Mouse (Mus musculus) adrenal gland, adult 18-20 months (tissue): Measurements from ENCODE around the gene 3110082I17Rik. TPM values are rescaled to one million over a fixed set of nuclear protein-coding genes. Genes with fewer than 3 reads are reported as not detected.

ENCODE experiments used
- DNase-seq, 2 experiments: peaks; one replicate each; pipeline ENCODE4 v3.0.0; 2021 to 2022; ENCODE audit warnings: low spot score in 2 of 2
- total RNA-seq, 2 experiments: library from RNA; stranded (reverse); gene quantifications; 1 replicate in 1 of 2; 2 replicates in 1 of 2; pipeline ENCODE4 v1.2.3; 2021

The 3110082I17Rik gene
- total RNA-seq, 2 experiments from 2014 or later = 8.0 to 8.4 TPM

DNA sequence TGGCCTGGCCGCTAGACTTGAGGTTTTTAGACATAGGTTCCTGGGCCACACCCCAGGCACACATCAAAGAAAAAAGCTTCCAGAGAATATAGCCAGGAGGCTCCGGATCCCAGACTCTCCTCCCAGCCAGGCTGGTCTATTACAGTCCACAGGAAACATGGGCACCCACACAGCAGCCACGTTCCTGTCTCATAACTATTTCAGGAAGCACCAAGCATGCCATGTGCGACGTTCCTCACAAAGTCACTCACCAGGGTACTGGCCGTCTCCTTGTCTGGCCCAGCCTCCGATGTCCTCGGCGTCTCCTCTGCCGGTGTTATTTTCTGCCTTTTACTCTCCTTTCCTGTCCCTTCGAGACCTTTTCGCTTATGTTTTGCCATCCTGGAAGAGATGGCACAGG lies 5.2 kb downstream of the 3110082I17Rik start:
- DNase-seq = no peak

DNA sequence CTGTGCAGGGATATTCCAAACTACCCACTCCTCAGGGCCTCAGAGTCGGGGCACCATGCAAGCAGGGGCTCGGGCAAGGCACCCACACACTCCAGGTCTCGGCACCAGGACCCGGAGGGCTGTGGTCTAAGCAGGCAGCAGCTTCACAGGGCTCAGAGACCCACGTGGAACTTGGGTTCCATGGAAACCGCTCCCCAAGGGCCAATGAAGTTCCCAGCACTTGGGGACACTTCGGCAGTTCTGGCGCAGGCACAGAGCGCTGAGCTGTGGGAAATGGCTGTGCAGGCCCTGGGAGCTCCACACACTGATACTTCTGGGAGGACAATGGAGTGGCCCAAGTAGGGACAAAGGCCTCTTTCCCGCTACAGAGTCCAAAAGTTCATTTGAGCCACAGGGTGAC lies 7.3 kb downstream of the 3110082I17Rik start:
- no peak for DNase-seq

DNA sequence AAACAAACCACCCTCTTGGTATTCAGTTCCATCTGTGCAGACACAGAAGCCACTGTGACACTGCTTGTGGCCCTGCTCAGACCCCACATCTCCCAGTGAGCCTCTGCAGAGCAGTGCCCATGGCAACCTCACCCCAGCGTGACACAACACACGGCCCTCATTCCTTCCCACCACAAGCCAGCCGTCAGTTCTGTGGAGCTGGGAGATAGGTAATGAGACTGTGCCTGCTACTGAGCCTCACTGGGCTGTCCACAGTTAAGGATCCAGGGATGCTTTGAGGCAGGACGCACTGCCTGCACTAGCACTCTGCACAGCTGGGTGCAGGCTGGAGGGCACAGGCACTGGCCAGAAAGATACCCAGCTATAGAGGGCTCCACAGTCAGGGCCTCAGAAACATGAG lies 10.4 kb downstream of the 3110082I17Rik start:
- no peak for DNase-seq

DNA sequence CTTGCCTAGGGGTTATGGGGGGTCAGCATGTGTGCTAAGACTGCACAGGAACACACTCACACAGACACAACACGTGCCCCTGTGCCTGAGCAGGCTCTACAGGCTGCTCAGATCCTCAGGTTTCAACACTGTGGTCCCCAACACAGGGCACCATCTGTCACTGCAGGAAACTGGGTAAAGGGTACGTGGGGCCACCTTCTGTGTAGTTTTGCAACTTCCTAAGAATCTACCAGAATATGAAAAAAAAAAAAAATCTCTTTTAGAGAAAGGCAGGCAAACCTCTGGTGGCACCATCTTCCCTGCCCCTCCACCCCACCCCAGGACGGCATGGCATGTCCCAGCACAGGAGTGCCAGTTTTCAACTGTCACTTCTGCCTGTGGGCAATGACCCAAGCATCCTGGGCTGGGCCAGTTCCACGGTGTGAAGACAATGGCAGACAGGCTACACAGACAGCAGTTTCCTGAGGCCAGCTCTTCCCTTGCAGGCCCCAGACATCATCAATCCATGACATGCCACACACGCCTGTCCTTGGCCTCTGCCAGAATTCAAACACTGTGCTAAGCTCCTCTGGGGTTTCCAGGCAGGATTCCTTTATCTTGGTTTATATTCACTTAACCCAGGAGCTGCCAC lies 11.1 kb downstream of the 3110082I17Rik start:
- peak; percentile 16 to 31 for DNase-seq

DNA sequence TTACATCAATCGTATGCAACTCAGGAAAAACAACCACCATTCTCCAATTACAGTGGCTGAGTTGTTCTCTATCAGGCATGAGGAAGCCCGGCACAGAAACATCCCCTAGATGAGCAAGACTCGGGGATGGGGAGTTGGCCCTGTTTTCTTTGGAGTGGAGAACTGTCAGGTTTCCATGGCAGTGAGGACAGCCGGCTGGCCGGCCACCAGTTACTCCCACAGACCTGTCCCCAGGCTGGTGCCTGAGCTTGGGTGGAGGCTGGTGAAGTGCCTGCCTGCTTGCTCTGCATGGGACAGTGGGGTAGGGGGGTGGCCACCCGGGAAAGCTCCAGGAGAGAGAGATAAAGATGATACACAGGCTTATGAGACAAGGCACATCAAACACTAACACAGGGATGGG lies 12.3 kb downstream of the 3110082I17Rik start:
- DNase-seq = no peak

DNA sequence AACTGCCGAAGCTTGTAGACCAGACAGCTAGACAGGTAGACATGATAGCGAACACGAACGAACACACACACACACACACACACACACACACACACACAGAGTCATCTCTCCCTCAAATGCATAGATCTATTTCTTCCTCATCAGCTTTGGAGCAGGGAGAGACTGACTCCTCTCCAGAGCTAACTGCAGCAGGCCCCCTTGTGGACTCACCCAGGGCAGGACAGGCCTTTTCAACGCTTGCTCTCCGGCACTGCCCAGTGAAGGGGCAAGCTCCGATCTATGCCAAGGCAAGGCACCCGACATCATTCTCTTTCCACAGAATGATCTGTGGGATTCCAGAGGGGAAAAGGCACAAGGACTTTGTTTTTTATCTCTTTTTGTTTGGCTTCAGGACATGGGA lies 15.1 kb downstream of the 3110082I17Rik start:
- DNase-seq = no peak

DNA sequence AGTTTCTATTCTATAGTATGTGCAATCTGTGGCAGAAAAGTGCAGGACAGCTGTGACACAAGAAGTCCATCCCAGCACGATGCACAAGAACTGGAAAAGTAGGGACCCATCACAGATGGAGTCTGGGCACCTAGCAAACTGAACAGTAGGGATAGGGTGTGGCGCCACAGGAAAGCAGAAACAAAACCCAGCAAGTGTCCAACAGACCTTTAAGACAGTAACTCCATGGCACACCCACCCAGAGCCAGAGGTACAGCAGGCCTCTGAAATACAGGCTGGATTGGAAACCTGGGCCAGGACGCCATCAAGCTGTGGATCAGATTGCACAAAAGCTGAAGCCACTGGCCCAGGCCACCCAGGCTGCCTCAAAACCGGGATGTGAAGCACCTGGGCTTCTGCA lies 17.4 kb downstream of the 3110082I17Rik start:
- DNase-seq = no peak

DNA sequence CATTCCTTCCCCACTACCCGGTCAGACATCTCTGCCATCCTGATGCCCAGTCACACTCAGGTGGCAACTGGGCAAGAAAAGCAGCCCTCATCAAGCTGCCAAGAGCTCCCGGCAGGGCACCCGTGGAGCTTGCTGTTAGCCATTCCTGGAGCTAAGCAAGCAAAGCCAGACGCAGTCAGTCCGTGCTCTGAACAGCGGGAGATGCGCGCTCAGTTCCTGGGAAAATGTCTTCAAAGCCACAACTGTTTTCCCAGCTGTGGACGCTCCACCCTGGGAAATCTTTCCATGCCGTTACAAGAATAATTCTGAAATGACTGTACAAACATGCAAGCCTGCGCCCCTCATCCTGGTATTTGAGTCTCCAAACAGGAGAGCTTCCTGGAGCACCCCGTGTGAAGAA lies 17.9 kb downstream of the 3110082I17Rik start:
- DNase-seq = no peak

DNA sequence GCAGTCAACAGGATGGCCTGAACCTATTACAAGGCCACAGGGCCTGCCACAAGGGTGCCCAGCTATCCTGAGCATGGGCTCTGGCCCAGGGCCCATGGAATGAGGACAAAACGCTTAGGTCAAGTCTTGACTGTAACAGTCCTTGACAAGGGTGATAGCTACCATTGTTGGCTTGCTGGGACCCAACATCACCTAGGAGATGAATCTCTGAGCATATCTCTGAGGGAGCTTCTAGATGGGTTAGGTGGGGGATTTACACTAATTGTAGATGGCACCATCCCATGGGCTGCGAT lies 18.7 kb downstream of the 3110082I17Rik start:
- no peak for DNase-seq

DNA sequence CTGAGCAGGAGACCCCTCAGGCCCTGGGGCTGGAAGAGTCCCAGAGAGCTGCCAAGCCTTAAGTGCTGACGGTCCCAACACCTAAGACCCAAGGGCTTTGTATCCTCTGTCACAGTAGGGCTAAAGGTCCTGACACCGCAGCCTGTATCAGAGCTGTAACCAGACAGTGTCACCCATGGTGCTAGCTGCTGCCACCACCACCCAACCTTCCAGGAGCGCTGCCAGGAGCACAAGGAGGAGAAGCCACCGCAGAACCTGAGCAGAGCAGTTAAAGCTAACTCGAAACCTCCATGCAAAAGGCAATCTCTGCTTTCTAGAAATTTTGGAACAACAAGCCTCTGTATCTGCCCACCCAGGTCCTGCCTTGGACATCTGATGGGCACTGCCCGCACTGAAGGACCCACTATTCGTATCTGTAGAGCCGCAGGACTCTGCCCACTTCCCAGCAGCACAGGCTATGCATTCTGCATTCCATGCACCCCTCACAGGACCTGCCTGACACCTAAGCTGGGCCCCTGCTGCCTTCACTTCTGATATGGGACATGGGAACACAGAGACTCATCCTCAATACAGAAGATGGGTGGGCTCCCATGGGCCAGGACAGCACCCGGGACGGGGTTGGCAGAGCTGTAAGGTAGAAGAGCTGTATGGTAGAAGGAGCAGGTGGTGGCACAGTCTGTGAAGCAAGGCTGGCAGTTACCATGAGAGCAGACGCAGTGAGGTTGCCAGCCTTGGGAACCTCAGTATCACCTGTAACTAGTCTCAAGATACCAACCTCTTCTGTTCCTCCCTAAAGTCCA lies 19.2 kb downstream of the 3110082I17Rik start:
- no peak for DNase-seq

DNA sequence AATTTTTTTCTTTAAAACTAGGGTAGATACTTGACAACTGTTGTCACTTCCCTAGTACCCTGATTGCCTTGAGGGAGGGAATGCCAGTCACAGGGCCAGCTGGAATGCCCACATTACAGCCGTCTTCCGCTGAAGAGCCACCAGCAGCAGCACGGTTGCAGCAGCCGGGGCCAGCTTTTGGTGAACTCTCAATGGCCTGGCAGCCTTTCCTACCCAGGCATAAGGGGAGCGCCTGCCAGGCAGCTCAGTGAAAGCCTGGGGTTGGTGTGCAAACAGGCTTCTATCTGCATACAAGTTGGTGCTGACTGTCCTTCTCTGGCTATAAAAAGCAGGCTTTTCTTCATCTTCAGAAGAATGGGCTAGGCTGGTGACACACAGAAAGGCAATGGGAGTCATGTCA lies 19.9 kb downstream of the 3110082I17Rik start:
- no peak for DNase-seq

DNA sequence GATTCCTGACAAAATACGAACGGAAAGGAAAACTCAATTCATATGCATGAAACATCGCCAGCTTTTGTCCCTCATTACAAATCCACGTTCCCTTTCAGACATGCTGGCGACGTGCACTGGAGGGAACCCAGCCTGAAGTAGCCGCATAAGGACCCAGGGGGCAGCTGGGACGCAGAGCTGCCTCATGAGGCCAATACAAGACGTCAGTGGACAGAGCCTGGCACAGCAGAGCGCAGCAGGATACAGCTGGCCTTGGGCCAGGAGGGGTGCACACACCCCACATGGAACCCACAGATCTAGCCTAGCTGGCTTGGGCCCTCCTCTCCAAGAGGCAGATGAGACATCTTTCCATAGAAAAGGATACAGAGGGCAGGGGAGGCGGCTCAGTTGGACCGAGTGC lies 21.9 kb downstream of the 3110082I17Rik start:
- no peak for DNase-seq

DNA sequence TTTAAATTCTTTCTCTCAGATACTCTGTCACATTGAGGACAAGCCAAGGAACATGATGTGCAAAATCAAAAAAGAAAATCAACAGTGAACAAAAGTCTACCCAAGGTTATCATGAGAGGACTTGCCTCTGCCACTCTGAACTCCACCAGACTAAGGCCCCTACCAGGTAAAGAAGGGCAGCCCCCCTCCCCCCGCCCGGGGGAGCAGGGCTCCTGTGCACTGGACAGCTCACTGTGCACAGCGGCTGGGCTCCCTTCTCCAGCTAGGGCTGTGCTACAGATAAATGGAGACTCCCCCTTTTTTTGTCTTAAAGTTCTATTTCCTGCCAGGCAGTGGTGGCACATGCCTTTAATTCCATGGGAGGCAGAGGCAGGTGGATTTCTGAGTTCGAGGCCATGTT lies 22.6 kb downstream of the 3110082I17Rik start:
- no peak for DNase-seq

DNA sequence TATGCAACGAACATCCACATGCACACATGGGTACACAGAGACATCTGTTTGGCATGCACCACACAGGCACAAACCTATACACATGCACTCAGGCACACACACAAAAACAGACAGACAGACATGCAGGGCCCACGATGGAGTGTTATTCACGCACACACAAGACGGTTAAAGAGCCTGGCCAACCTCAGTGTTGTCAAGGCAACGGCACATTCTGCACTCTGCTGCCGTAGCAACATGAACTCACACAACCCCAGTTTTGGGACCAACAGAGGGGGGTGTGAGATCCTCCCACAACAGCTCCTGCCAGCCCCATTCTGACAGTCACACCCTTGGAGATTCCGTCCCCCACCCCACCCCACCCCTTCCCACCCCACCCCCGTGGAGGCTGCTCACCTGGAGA lies 25.4 kb downstream of the 3110082I17Rik start:
- no peak for DNase-seq

DNA sequence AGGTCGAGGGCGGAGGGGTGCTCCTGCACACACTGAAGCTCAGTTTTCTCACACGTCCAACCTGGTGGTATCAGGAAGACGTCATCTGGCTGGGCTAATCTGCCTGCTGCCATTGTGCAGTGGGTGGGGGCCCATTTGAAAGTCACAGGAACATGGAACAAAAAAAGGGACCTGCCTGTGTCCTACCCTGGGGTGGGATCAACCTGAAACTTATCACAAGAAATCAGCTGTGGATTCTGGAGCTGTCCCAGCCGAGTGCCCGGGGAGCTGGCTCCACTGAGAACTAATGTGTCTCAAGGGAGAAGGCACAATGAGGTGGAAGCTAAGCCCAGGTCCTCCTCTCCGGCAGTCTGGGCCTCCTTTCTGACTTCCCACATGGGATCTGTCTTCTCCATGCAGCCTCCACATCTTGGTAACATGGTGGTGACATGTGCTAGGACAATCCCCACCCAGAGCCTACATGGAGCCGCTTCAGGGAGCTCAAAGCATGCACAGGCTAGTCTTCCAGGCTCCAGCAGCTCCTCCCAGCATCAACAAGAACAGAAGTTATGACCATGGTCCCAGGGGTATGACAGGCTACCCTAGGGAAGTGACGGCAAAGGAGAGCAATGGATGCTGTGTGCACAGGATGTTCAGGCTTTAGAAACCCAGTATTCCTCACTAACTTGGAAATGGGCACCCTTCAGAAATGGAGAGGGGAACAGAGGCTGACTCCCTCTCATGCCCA lies 26.3 kb downstream of the 3110082I17Rik start:
- no peak for DNase-seq

DNA sequence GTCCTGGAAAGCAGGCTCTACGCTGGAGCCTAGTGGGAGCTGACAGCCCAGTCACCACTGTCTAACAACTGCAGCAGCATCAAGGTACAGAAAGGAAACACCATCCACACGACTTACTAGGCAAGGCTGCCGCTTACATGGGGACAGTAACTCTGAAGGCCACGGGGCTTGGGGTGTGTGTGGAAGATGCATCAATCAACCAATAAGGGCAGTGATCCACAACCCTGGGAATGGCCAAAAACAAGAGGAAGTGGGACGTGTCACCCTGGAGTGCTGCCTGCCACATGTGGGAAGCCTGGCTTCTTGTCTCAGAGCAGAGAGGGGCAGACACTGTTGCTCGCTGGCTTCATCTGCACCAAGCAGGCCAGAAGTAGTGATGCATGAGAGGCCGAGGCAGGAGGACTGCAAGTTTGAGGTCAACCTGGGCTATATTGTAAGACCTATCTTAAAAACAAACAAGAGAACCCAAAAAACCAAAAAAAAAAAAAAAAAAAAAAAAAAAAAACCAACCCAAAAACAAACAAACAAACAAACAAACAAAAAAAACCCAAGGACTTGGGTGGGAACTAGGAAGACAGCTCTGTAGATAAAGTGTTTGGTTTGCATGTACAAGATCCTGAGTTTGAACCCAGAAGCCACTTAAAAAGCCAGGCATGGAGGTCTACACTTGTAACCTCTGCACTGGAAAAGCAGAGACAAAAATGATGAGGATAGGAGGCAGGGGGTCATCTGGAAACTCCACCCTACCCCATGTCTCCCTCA lies 27.4 kb downstream of the 3110082I17Rik start:
- no peak for DNase-seq

DNA sequence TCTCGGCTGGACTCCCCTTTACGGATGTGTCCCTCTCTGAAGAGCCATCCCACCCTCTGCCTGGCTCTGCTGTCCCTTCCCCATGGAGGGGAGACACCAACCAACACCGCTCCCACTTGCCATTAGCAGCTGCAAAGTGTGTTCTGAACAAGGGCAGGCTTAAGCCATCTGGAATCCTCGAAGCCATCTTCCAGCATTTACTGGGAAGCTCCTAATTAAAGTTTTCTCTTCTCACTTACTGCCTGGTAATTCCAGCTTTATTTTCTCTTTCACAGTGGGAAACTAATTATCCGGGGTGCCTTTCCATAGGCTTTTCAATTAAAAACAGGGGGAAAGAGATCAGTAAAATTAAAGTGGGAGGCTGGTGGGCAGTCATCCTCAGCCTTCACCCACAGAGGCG lies 28.0 kb downstream of the 3110082I17Rik start:
- no peak for DNase-seq

DNA sequence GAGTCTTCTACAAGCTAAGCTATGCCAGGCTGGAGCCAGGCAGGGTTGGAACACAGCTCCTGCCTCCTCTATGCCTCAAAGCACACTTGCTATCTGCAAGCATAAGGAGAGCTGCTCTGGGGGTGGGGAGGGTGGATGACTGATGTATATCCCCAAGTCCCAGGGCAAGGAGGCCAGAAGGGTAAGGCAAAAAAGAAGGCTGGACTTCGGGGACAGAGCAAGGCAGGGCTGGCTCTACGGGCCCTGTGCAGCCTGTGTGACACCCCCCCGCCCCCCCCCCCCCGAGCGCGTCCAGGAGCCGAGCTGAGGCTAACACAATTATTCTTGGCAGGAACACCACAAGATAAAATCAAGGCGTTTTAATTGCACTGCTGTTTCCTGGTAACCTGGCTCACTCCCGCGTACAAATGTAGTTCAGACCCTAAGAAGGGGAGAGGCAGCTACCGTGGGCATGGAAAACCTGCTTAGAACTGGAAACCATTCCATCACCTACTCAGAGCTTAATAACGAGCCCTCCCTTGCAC lies 30.4 kb downstream of the 3110082I17Rik start:
- DNase-seq = no peak

DNA sequence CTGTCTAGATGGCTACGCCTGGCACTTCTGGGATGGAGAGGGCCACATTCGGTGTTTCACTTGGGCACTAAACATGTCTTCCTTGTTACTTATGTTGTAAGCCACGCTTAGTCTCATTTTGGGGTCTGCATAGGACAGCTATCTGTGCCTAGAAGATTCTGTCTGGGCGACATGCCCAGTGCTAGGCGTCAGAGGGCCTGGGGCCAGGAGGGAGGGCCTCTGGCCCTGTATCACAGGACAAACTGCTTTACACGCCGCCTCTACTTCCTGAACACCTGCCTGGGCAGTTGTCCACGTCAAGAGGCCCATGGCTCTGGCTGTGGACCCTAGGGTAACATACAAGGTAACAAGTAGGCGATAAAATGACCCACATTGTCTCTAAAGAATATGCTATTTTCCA lies 32.3 kb downstream of the 3110082I17Rik start:
- no peak for DNase-seq

DNA sequence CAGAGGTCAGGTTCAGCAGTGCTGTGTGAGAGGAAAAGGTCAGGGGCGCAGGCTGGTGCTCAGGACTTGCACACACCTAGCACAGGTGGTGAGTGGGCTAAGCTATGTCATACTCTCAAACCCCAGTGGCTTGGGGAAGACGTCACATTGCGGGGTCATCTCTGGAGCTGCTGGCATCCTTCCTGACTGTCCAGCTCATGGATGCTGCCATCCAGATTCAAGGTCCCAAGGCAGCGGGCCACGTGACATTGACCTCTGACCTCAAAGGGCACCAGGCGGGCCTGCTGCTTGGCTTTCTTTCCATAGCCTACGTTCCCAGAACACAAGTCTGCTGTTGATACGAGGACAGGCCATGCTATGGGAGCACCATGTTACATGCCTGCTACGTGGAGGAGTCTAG lies 33.3 kb downstream of the 3110082I17Rik start:
- DNase-seq = no peak

DNA sequence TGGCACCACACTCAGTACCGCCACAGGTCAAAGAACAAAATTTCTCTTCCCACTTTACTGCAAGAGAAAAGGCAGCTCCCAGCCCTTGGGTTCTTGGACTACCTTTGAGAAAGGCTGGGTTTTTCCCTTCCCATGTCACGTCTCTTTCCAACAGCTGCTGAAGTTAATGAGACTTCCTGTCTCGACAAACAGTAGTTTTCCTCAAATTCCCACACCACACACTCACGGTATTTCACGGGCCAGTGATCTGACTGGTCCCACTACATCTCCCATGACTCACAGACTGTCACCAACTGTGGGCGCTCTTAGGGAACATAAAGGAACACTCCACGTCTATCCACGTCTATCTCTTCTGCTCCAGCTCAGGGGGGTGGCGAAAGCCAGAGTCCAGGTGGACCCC lies 35.1 kb downstream of the 3110082I17Rik start:
- no peak for DNase-seq
